Mouse (Mus musculus) hindbrain, embryonic 11.5 days (tissue): ENCODE results near the gene Vax2. TPM values are rescaled to one million over a fixed set of nuclear protein-coding genes. Genes with fewer than 3 reads are reported as not detected.

Source experiments
- ATAC-seq: fragments of 200-750 bp; cut with Nextera tagmentation; 2 replicates; pipeline ENCODE4 v1.8.0; 2017; ENCODE audit warnings: mild to moderate bottlenecking, moderate TSS enrichment, moderate library complexity; ENCODE audit not compliant: low FRiP score
- DNase-seq: peaks from one replicate; pipeline ENCODE4 v3.0.0-alpha.2; 2015; ENCODE audit warnings: low spot score
- H3K27ac ChIP-seq: fragments of 300-500 bp; sonication (generic); 2 replicates; pipeline ENCODE4 v1.5.1; 2014; ENCODE audit warnings: mild to moderate bottlenecking, low read depth, low read length
- H3K27me3 ChIP-seq: fragments of 300-500 bp; sonication (generic); 2 replicates; pipeline ENCODE4 v1.6.1; 2014; ENCODE audit warnings: mild to moderate bottlenecking, low read length, moderate library complexity, mixed read lengths; ENCODE audit not compliant: control insufficient read depth, insufficient read depth
- H3K36me3 ChIP-seq: fragments of 300-500 bp; sonication (generic); 2 replicates; pipeline ENCODE4 v1.6.1; 2014; ENCODE audit warnings: mild to moderate bottlenecking, low read length, moderate library complexity, mixed read lengths; ENCODE audit not compliant: control insufficient read depth, insufficient read depth
- H3K4me1 ChIP-seq: fragments of 300-500 bp; sonication (generic); replicated peaks from 2 replicates; pipeline ENCODE4 v1.6.1; 2014; ENCODE audit warnings: low read length, mixed read lengths; ENCODE audit not compliant: control insufficient read depth, insufficient read depth
- H3K4me2 ChIP-seq: fragments of 300-500 bp; sonication (generic); replicated peaks from 2 replicates; pipeline ENCODE4 v1.6.1; 2014; ENCODE audit warnings: mild to moderate bottlenecking, low read depth, low read length
- H3K4me3 ChIP-seq: fragments of 300-500 bp; sonication (generic); 2 replicates; pipeline ENCODE4 v1.5.1; 2014; ENCODE audit warnings: low read depth, low read length
- H3K9ac ChIP-seq: fragments of 300-500 bp; sonication (generic); 2 replicates; pipeline ENCODE4 v1.6.1; 2014; ENCODE audit warnings: low read depth, low read length
- H3K9me3 ChIP-seq: fragments of 300-500 bp; sonication (generic); 2 replicates; pipeline ENCODE4 v1.6.1; 2016; ENCODE audit warnings: low read length; ENCODE audit not compliant: control insufficient read depth
- WGBS: fragments of 180-500 bp; shearing (Covaris S2); extraction: QIAGEN DNeasy Blood & Tissue Kit; methylation state at CpG from one replicate; pipeline ENCODE4 v1.1.7; 2014; 5-methylcytosine and 5-hydroxymethylcytosine counted together
- polyA plus RNA-seq: library from polyadenylated mRNA; unstranded; fragments of >200 nt; fragmentation: Nextera tagmentation; extraction: Ambion mirVana; gene quantifications from 2 replicates; pipeline ENCODE4 v1.2.1, GENCODE M21; 2014

Vax2 gene
- polyA plus RNA-seq, 1 experiment from 2014 or later = 0.23 TPM

GRCm38 (mm10) chr6:83762880-83763431, 51.9 kb downstream of the Vax2 start:
- peak overlapping the region; percentile 17 for H3K4me3 ChIP-seq
- 0 out of 2 replicates have a peak, but pooled peaks have one; percentile 25 for ATAC-seq
- H3K9ac ChIP-seq = no peak overlapping the region
- H3K36me3 ChIP-seq = no peaks in the 10 kb centered on the region
- no peaks in the 10 kb centered on the region for H3K9me3 ChIP-seq
- H3K4me1 ChIP-seq = peaks cover 2% of the 10 kb centered on the region; the same call in 1 of the 2 replicates
- H3K4me2 ChIP-seq = peak overlapping the region; percentile 37
- 2% methylated on average over 35 of the region's 35 CpGs for WGBS
- DNase-seq = peak; percentile 39
- peaks cover 50% of the 10 kb centered on the region for H3K27me3 ChIP-seq
- no peak overlapping the region for H3K27ac ChIP-seq

GRCm38 (mm10) chr6:83766982-83767381, 55.9 kb downstream of the Vax2 start:
- WGBS = 88% methylated on average over 3 of the region's 3 CpGs
- H3K36me3 ChIP-seq = no peaks in the 10 kb centered on the region; the same call in 1 of the 2 replicates
- no peak overlapping the region for H3K4me3 ChIP-seq
- no peak for DNase-seq
- ATAC-seq = no peak
- H3K4me2 ChIP-seq = no peak overlapping the region
- peaks cover 22% of the 10 kb centered on the region for H3K27me3 ChIP-seq
- peaks cover 2% of the 10 kb centered on the region; the same call in 1 of the 2 replicates for H3K4me1 ChIP-seq
- no peaks in the 10 kb centered on the region for H3K9me3 ChIP-seq
- no peak overlapping the region for H3K27ac ChIP-seq
- H3K9ac ChIP-seq = no peak overlapping the region

- Histone ChIP-seq H3K9ac (no peak overlapping the region), H3K9me3 (no peaks in the 10 kb centered on the region), H3K4me1 (no peaks in the 10 kb centered on the region), H3K4me2 (no peak overlapping the region), H3K27ac (no peak overlapping the region), H3K36me3 (no peaks in the 10 kb centered on the region; the same call in 1 of the 2 replicates), H3K27me3 (peaks cover 7% of the 10 kb centered on the region), H3K4me3 (no peak overlapping the region)
- DNase-seq (no peak), ATAC-seq (no peak)
- 93% methylated on average over 5 of the region's 5 CpGs for WGBS
These were observed 57.4 kb downstream of the Vax2 start for GRCm38 (mm10) chr6:83768485-83768884.

GRCm38 (mm10) chr6:83774126-83774525, 63.1 kb downstream of the Vax2 start:
- WGBS = 70% methylated on average over 8 of the region's 9 CpGs
- 0 out of 2 replicates have a peak, but pooled peaks cover 5% of the 10 kb centered on the region for H3K4me1 ChIP-seq
- no peak for DNase-seq
- no peaks in the 10 kb centered on the region for H3K27me3 ChIP-seq
- no peak overlapping the region for H3K27ac ChIP-seq
- peak overlapping the region; percentile 93; the same call in 1 of the 2 replicates for H3K4me3 ChIP-seq
- H3K4me2 ChIP-seq = no peak overlapping the region
- H3K9me3 ChIP-seq = no peaks in the 10 kb centered on the region
- ATAC-seq = no peak
- H3K9ac ChIP-seq = no peak overlapping the region
- no peaks in the 10 kb centered on the region; the same call in 1 of the 2 replicates for H3K36me3 ChIP-seq

GRCm38 (mm10) chr6:83774781-83775563, 63.9 kb downstream of the Vax2 start:
- DNase-seq (no peak), ATAC-seq (peak; percentile 58)
- WGBS = 2% methylated on average over 14 of the region's 14 CpGs
- H3K9me3 ChIP-seq = no peaks in the 10 kb centered on the region
- H3K27ac ChIP-seq = peak overlapping the region; percentile 14; the same call in 1 of the 2 replicates
- no peaks in the 10 kb centered on the region for H3K27me3 ChIP-seq
- H3K4me2 ChIP-seq = peak overlapping the region; percentile 83
- no peaks in the 10 kb centered on the region for H3K36me3 ChIP-seq
- H3K4me3 ChIP-seq = peak overlapping the region; percentile 93
- H3K9ac ChIP-seq = peak overlapping the region; percentile 93
- 0 out of 2 replicates have a peak, but pooled peaks cover 5% of the 10 kb centered on the region for H3K4me1 ChIP-seq

- Histone ChIP-seq H3K9me3 (no peaks in the 10 kb centered on the region), H3K4me1 (0 out of 2 replicates have a peak, but pooled peaks cover 5% of the 10 kb centered on the region), H3K36me3 (no peaks in the 10 kb centered on the region), H3K4me2 (peak within 1 kb of the TSS; percentile 83), H3K27ac (peak within 1 kb of the TSS; percentile 14; the same call in 1 of the 2 replicates), H3K27me3 (no peaks in the 10 kb centered on the region), H3K4me3 (peak within 1 kb of the TSS; percentile 93), H3K9ac (peak within 1 kb of the TSS; percentile 93)
- under 1% methylated on average over 33 of the region's 45 CpGs for WGBS
- ATAC-seq (peak; percentile 96), DNase-seq (peak; percentile 93)
These were observed 64.7 kb downstream of the Vax2 start, which contains the start of gene Tex261 for GRCm38 (mm10) chr6:83775638-83776293. TSS of gene Tex261 (minus strand) at chr6:83775813.

GRCm38 (mm10) chr6:83778306-83778705, 67.2 kb downstream of the Vax2 start:
- H3K9ac ChIP-seq = no peak overlapping the region
- no peak overlapping the region for H3K4me3 ChIP-seq
- H3K27me3 ChIP-seq = no peaks in the 10 kb centered on the region
- H3K9me3 ChIP-seq = no peaks in the 10 kb centered on the region
- H3K36me3 ChIP-seq = no peaks in the 10 kb centered on the region
- H3K4me2 ChIP-seq = no peak overlapping the region
- ATAC-seq (no peak), DNase-seq (no peak)
- no peak overlapping the region for H3K27ac ChIP-seq
- H3K4me1 ChIP-seq = 0 out of 2 replicates have a peak, but pooled peaks cover 5% of the 10 kb centered on the region
- 77% methylated on average over 7 of the region's 7 CpGs for WGBS

GRCm38 (mm10) chr6:83779026-83779425, 68.0 kb downstream of the Vax2 start:
- Histone ChIP-seq H3K4me1 (0 out of 2 replicates have a peak, but pooled peaks cover 5% of the 10 kb centered on the region), H3K9ac (no peak overlapping the region), H3K27me3 (no peaks in the 10 kb centered on the region), H3K4me3 (no peak overlapping the region), H3K36me3 (no peaks in the 10 kb centered on the region), H3K9me3 (no peaks in the 10 kb centered on the region), H3K27ac (no peak overlapping the region), H3K4me2 (no peak overlapping the region)
- DNase-seq (peak; percentile 62), ATAC-seq (no peak)
- 5% methylated on average over 5 of the region's 5 CpGs for WGBS
